Mouse (Mus musculus) erythroblast, embryonic 14.5 days (primary cell): ENCODE results near the gene Srrm1.

Experiments used
- GATA1 ChIP-seq: IDR thresholded peaks from 2 replicates; pipeline ENCODE4 v1.6.1; 2012; ENCODE audit warnings: low read length, inconsistent platforms, mixed read lengths
- TAL1 ChIP-seq: IDR thresholded peaks from 3 replicates; pipeline ENCODE4 v1.6.1; 2012; ENCODE audit warnings: low read length, inconsistent platforms, mixed read lengths

GRCm38 (mm10) chr4:135397551-135397950 lies 44.4 kb upstream of the Srrm1 start:
- TF ChIP-seq TAL1 = no peak
- no peak for TF ChIP-seq GATA1
